Mouse (Mus musculus): ENCODE data around the gene Bex4.

Bex4 gene

GRCm38 (mm10) chrX:136183107-136183506 lies 44.3 kb downstream of the Bex4 start:
- DNase-seq (ENCODE audit: low spot score in 2 of 2): no peak

All from frontal cortex, postnatal 14 days (tissue).